Mouse (Mus musculus) cerebellum, adult (tissue): ENCODE data around the gene Cdc45.

Source experiments
- ATAC-seq: cut with Nextera tagmentation; 2 replicates; pipeline ENCODE4 v1.9.2; 2017; ENCODE audit warnings: mild to moderate bottlenecking, moderate library complexity, mixed read lengths; ENCODE audit not compliant: insufficient number of reproducible peaks, low FRiP score, low TSS enrichment

The Cdc45 gene

DNA sequence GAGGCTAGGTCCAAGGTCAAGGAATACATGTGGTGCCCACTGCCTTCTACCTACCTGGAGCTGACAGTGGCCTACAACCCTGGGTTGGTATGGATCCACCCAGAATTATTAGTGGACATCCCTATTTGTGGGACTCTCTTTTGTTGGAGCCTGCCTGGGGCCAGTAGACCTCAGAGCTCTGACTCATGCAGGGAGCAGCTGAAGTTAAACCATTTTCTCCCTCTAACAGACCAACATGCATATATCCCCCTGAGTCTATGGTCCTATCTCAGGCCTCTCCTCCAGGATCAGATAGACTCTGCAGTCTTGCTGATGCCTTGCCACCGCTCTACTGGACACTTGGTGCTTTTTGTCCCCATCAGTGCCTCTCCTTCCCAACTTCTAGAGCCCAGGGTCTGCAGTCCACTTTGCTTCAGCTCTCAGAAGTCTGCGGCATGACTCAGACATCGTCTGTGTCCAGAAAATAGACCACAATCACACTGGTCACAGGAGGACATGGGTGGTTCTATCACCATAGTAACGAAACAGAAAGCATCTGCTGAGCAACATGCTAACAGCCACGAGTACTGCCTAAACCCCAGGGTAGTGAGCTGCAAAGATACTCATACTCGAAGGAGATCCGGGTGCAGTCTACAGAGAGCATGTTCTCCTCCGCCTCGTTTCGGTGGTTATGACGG is 16.4 kb downstream of the Cdc45 start:
- ATAC-seq = no peak

GRCm38 (mm10) chr16:18788627-18789406 is 23.0 kb downstream of the Cdc45 start:
- ATAC-seq = no peak

- no peak for ATAC-seq
These were observed 25.1 kb downstream of the Cdc45 start for GRCm38 (mm10) chr16:18786652-18787051.

- ATAC-seq = no peak
These were observed 26.3 kb downstream of the Cdc45 start for GRCm38 (mm10) chr16:18785485-18785884.

DNA sequence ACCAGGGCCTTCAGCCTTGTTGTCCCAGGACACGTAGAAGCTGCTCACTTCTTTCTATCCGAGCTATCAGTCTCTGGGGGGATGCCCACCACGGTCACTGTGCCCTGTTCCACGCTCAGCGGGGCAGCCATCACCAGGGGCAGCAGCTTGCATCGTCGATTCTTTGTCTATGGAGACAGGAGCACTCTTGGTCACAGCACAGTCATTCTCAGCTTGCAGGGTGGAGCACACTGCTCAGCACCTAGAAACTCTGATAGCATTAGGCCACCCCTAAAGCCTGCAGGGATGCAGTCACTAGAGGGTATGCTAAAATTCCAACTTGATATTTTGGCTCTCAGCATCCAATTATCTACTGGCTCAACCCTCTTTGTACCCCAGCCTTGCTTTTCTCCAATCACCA is 26.8 kb downstream of the Cdc45 start:
- no peak for ATAC-seq

DNA sequence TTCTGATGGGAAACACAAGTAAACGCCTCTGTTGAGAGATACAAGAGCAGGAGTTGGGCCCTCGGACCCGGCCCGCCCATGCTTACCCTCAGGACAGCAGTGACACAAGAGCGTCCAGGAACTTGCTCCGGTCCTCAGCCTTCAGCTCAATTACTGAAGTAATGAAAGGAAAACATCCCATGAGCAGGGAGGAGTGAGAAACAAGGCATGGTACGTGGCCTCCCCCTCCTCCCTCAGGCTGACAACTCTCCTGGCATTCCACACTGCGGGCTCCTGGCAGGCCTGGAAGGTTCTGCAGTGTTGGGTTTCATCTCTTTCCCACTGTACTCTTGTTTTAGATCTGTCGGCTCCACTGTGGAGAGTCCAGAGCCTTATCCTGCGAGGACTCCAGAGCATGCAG is 30.0 kb downstream of the Cdc45 start:
- no peak for ATAC-seq

DNA sequence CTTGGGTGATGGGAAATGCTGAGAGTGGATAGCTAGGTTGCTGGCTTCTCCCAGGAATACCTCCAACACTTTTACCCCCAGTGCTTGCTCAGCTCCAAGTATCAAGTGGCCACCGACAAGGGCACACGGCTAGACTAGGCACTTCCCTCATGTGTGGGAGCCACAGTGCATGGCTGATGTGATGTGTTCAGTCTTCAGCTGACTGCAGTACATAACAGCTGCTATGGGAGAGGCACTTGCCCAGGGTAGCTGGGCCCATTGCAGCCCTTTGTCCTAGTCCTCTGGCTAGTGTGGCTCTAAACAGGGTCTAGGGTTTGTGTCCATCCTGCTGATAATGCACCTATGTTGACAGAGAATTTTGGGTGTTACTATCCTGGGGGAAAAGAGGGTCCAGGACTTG is 33.3 kb downstream of the Cdc45 start:
- no peak for ATAC-seq

GRCm38 (mm10) chr16:18777101-18778080 is 34.4 kb downstream of the Cdc45 start:
- no peak for ATAC-seq

DNA sequence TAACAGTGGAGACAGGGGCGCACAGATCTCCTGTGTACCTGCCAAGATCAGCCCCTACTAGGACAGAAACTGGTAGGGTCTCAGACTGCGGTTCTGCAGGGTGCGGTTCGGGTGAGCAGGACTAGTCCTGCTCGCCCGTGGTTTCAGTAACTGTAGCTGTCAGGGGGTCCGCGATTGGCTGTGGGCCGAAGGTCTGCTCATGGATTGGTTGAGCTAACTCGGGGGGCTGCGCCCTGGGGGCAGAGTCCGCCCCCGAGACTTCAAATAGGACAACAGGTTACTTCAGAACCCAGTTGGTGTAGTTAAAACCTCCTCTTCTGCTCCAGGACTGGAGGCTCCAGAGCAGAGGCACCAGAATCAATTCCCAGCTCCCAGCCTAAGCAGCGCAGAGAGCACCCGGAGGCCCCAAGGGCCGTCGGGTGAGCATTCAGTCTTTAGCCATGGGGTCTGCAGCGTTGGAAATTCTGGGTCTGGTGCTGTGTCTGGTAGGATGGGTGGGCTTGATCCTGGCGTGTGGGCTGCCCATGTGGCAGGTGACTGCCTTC is 35.2 kb downstream of the Cdc45 start, which contains the start of gene Cldn5:
Gene Cldn5, plus strand, starts transcription at position 292 of the 545 bp plus-strand sequence.
- no peak for ATAC-seq

GRCm38 (mm10) chr16:18775621-18776555 is 35.9 kb downstream of the Cdc45 start:
- ATAC-seq = no peak

DNA sequence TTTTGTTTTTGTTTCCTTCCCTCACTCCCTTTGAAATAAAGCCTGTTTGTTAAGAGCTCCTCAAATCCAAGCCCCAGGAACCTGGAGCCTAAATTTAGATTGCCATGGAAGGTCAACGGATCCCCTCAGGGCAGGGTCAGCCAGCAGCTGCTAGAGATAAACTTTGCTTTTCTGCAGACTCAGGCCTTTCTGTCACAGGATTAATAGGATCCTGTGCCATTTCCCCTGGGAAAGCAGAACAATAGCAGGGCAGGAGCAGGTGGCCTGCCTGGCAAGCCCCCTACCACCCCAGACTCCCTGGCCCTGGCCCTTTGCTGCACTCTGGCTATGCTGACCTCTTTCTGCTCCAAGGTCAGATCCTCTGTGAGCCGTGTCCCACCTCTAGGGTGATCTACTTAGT is 37.9 kb downstream of the Cdc45 start:
- no peak for ATAC-seq

GRCm38 (mm10) chr16:18769501-18769900 is 42.3 kb downstream of the Cdc45 start:
- no peak for ATAC-seq

- ATAC-seq = no peak
These were observed 45.4 kb downstream of the Cdc45 start for GRCm38 (mm10) chr16:18766390-18766789.

DNA sequence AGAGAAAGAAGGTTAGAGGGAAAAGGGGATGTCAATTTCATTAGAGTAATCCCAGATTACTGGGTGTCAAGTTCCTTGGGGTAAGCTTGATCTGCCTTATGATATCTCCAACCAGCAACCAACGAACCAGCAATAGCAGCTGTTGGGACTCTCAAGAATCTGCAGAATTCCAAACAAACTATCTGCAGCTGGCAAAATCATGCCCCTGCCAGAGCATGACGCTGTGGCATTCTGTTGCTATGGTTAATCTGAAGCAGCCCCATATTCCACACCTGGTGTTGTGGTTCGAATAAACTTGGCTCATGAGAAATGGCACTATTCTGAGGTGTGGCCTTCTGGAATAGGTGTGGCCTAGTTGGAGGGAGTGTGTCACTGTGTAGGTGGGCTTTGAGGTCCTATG is 48.8 kb downstream of the Cdc45 start:
- ATAC-seq = no peak

GRCm38 (mm10) chr16:18761734-18762133 is 50.1 kb downstream of the Cdc45 start:
- no peak for ATAC-seq

GRCm38 (mm10) chr16:18751885-18752499 is 59.8 kb downstream of the Cdc45 start:
- no peak for ATAC-seq

DNA sequence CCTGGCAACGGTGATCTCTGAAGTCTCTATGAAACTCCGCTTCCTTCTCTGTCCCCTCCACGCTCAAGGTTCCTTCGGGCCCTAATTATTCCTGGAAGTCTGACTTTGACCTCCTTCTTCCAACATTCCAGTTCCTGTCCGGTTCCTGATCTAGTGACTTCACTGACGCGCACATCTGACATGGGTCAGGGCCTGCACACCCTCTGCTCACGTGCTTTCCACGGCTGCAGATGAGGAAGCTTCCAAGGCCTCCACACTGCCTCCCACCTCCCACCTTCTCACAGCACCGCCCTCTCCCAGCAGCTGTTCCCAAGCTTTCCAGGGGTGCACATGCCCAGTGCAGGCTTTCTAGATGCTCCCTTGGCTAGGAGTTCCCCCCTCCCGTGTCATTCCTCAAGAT is 60.7 kb downstream of the Cdc45 start:
- ATAC-seq = no peak

GRCm38 (mm10) chr16:18746268-18747122 is 65.3 kb downstream of the Cdc45 start:
- ATAC-seq = no peak
